Mouse (Mus musculus) T-helper 1 cell (primary cell): ENCODE results near the gene Gm17087.

ENCODE experiments used
- in situ Hi-C: fragments of 300-600 bp; cut with MboI, MseI; formaldehyde crosslinking; loops from one replicate; pipeline ENCODE4 v1.15.1; 2025; ENCODE audit warnings: high pct_unique_total_duplicates

Gm17087 gene

DNA sequence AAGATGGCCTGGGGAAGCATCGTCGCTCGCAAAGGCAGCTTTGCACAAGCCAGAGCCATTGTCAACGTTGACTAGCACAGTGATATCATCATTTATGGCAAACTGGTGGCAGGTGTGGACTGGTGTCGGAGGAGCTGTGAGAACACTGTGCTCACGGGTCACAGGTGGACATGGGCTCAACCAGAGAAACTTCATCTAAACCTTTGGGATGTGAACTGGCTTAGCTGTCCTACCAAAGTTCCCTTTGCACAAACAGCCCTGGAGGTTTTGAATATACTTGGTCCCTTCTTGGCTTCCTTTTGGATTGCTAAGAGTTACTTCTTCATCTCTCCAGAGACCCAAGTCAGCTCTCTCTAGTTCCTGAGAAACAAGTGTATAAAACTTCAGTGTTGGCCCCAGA lies at the start of gene Gm17087:
Gm17087 (minus strand) TSS at position 101 of the 400 bp plus-strand sequence.
- in situ Hi-C loops = no loop called here

DNA sequence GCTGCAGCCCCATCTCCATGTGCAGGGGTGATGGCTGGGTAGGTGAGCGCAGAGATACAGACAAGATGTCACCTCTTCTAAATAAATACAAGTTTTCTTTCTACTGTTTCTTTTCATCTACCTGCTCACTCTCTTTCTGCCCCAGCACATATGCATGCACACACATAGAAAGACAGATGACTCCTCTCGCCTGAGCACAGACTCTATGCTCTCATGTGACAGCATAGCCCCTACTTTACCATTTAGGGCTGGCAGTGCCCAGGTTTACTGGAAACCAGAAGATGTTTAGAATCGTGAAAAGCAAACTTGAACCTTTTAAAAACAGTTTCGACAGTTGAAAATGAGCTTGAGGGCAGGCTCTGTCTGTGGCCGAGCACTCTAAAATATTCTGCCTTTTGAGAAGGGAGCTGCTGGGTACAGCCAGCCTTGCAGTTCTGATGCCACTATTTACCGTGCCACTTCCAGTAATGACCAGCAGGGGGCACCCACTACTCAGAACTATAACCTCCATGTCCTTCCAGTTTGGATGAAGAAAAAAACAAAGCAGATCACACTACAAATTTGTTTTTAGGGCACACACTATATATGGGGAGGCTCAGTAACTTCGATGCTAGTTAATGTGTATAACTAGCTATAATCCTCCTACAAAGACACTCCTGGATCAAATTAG lies 47.3 kb upstream of the Gm17087 start:
- in situ Hi-C loops = loop anchor here (5.0 kb wide), 1 partner anchor 318 kb away; no protein-coding TSS in a partner anchor

GRCm38 (mm10) chr17:8611916-8612315 lies 45.2 kb upstream of the Gm17087 start:
- in situ Hi-C loops = loop anchor here (5.0 kb wide), 1 partner anchor 320 kb away; no protein-coding TSS in a partner anchor

DNA sequence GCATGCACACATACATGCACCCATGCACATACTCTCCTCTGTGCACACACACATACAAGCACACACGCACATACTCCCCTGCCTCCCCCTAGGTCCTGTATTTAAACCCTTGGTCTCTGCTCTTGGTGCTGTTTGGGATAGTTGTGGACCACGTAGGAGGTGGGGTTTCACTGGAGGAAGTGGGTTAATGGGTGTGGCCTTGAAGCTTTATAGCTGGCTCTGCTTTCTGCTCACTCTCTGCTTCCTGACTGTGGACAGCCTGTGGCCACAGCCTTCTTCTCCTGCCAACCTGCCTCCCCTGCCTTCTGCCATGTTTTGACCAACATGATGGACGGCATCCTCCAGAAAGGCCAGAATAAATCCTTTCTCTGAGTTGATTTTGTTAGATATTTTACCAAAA lies 39.9 kb upstream of the Gm17087 start:
- in situ Hi-C loops = no loop called here

DNA sequence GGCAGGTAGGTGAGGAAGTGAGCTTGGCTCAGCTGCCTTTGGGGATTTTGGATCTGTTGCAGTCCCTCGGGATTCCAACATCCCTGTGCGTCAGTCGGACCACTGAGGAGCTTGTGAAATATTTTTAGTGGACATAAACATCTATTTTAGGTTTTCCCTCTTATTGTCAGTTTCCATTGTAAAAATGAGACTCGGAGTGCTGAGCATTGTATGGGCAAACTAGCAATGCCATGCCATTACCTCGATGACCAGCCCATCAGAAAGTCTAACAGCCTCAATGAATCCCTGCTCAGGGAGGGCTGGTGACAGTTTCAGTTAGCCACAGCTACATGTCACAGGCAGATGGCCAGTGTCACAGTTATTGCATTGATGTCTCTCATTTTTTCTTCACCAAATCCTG lies 39.2 kb upstream of the Gm17087 start:
- in situ Hi-C loops = no loop called here

- in situ Hi-C loops = no loop called here
Measured at GRCm38 (mm10) chr17:8602976-8603375, 36.2 kb upstream of the Gm17087 start.

GRCm38 (mm10) chr17:8597790-8598189 lies 31.0 kb upstream of the Gm17087 start:
- in situ Hi-C loops = no loop called here

DNA sequence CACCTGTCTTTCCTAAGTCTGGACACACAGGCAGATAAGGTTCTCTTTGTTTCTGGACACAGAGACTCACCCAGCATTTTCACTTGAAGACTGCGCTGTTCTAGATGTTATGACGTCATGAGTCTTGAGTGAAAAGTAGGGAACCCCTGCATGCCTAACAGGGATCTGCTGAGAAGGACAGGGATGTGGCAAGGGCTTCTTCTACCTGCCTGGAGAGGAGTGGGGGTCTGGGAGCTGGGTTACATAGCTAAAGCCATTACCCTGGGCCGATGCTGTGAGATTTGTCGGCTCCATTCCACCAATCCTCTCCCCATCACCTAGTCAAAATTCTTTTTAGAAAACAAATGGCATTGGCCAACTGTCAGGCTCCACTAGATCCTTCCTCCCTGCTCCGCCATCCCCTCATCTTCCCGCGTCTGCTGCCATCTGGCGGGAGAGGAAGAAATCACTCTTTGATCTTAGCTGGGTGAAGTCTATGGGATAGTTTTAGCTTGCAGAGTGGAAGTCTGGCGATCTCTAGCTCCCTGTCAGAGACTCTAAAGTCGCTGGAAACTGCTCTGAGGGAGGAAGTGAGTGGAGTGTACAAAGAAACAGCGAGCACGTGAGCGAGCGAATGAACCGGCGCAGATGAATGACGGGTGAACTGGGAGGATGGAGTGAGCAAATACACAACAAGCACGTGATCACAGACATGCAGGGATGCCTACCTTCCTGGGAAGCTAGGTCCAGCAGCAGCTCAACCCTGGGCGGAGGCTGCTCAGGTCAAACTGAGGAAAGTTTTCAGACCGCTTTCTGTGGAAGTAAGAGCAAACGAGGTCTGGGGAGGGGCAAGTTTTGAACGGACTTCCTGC lies 25.9 kb upstream of the Gm17087 start:
- in situ Hi-C loops = loop anchor here (5.0 kb wide), 1 partner anchor 125 kb away; no protein-coding TSS in a partner anchor

DNA sequence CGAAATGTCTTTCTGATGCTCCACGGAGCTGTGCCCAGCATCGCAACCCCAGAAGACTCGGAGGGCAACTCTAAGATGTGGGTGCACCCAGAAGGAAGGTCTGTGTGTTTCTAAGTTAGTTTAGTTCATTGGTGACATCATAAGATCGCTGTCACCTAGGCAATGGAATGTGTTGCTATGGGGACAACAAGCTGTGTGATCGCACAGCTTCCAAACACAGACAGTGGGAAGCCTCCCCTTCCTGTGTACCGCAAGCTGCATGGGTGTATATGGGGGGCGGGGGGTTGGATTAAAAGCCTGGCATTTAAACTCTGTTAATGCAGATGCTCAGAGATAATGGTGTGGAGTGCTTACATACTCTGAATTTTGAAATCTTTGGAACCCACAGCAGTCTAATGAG lies 14.8 kb upstream of the Gm17087 start:
- in situ Hi-C loops = no loop called here

DNA sequence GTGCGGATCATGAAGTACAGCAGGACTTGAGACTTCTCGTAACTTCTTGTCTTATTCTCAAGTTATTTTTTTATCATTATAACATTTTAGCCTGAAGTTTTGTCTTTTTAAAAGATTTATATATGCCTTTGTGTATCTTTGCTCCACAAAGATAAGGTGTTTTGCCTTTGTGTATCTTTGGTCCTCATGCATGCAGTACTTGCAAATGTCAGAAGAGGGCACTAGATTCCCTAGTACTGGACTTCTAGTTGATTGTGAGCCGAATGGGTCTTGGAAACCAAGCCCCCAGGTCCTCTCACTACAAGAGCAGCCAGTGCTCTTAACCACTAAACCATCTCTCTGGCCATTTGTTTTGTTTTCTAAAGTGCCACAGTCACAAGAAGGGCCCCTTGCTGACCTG lies 13.6 kb upstream of the Gm17087 start:
- in situ Hi-C loops = no loop called here

DNA sequence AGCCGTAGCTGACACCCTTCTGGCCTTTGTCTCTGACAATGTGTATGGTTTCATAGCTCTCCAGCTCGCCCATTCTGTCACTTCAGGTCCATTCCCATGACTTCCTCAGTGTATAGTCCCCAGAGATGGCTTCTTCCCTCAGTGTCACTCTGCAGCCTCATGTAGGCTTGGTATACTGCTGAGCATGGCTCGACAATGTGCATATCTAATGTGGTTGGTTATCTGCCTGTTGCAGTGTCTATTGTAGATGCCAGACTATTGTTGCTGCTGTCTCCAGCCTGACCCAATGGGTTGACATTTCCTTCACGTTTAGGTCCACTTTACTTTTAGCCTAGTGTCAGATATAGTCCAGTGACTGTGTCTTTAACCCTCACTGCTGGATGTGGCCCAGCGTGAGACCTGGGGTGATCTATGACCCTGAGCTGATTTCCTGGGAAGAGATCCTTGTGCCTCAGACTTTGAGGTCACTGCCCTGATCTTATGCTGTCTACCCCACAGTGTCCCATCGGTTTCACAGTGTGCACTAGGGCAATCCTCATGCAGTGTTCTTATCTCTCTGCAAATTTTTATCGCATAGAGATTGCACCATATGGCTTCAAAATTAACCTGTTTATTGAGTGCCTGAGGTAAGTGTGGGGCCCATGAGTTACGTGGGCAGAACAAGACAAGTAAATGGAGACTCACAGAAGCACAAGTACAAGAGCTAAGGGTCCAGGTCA lies 7.0 kb upstream of the Gm17087 start:
- in situ Hi-C loops = no loop called here

DNA sequence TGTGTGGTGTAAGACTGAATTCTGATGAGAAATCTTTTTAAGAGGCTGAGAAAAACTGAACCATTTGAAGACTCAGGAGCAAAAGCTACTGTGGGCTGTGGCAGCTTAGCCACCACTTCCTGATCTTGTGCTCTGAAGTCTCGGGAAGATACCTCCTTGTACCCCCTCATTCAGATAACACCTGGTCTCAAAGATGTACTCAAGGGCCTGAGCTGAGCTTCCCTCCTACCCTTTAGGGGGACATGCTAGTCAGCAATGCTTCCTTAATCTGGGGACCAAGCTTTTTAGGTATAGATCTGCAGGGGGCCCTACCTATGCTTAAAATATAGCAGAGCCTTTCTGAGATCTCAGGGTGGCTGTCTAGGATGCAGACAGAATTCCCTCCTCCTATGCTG lies 3.9 kb downstream of the Gm17087 start:
- in situ Hi-C loops = no loop called here

- in situ Hi-C loops = no loop called here
Measured at GRCm38 (mm10) chr17:8562101-8562885, 4.5 kb downstream of the Gm17087 start.

DNA sequence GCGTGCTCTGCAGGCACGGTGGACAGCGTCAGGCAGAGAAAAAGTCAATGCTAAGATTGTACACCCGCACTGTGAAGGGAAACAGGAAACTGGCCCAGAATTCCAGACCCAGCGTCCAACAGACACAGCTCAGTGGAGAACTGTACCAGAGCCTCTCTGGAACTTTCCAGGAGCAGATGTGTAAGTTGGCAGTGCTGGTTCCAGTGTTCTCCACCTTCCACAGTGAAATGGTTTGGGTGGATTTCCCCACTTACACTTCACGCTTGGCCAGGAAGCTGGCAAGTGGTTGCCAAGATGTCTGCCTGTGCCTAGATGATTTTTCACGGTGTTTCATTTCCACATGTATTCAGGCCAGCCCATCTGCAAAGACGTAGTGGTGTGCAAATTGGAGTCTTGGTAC lies 8.8 kb downstream of the Gm17087 start:
- in situ Hi-C loops = no loop called here

DNA sequence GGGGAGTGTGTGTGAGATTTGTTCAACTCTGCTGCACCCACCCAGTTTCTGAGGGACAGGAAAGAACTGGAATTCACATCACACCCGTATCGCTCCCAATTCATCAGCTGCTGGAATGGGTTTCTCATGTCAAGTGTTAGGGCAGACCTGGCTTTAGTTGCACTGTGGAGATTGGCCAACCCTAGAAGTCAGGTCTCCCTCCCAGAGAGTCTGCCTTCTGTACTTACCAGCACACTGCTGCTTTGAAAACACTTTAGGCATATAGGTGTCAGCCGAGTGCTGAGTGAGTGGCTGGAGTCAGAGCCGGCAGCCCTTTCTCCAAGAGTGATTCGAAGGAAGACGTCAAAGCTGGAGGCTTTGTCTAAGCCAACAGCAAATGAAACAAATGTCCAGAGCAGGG lies 10.5 kb downstream of the Gm17087 start:
- in situ Hi-C loops = no loop called here

- in situ Hi-C loops = no loop called here
Measured at GRCm38 (mm10) chr17:8555785-8556184, 11.0 kb downstream of the Gm17087 start.

DNA sequence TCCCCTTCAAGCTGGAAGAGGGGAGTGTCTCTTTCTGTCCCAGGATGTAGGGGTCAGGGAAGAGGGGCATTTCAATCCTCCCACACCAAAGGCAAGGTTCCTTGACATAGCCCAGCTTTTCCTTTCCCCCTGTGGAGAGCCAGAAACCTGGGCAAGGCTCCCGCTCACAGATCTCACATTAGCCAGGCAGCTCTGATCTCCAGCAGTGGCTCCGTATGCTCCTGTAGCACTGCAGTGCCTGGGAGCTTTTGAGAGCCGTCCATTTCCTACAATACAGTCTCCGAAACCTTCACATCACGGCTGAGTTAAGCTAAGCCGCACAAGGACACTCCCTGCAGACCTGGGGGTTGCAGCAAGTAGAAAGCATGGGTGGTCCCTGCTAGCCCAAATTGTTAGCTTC lies 12.5 kb downstream of the Gm17087 start:
- in situ Hi-C loops = no loop called here

DNA sequence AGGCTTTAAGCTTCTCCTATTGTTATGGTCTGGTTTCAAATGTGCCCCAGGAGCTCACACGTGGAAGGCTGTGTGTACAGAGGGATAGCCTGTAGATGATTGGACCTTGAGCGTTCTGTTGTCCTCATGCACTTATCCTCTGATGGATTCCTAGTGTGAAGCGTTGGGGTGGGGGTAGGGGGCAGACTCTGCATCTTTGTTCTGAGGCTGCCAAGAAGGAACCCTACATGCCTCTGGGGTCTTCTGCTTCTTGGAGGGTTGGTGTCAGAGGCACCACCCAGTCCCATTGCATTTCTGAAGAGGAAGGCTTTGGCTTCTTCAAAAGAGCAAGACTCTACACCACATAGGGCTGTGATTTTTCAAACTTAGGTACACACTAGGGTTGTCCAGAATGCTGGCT lies 13.1 kb downstream of the Gm17087 start:
- in situ Hi-C loops = no loop called here

- in situ Hi-C loops = no loop called here
Measured at GRCm38 (mm10) chr17:8552346-8553035, 14.3 kb downstream of the Gm17087 start.

DNA sequence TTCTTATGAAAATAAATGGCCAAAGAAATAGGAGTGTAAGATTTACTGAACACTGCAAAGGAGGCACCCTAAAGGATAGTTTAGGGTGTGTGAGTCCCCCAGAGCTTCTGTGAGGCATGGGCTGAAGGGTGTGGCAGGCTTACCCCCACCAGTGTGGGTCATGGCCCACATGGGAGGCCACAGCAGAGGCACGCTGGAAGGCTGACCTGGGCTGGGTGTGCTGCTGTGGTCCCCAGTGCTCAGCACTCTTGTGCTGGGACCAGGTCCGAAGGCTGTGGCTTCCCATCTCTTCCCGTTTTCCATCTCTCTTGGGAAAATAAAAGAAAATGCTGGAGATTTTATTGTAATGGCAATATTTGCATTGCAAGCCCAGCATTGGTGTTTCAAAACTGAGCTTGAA lies 15.1 kb downstream of the Gm17087 start:
- in situ Hi-C loops = no loop called here

DNA sequence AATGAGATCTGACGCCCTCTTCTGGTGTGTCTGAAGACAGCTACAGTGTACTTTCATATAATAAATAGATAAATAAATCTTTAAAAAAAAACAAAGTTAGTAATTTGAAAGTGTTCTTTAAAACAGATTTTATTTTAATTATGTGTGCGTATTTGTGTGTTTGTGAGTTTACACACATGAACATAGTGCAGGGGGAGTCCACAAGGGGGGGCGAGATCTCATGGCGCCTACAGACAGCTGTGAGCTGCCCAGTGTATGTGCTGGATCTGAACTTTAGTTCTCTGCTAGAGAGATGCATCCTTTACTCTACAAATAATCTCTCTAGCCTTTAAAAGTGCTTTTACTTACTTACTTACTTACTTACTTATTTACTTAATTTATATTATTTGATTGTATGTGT lies 18.0 kb downstream of the Gm17087 start:
- in situ Hi-C loops = no loop called here
